Mouse (Mus musculus): ENCODE data around the gene Rmnd1. TPM values are rescaled to one million over a fixed set of nuclear protein-coding genes. Genes with fewer than 3 reads are reported as not detected.

The Rmnd1 gene
- total and polyA plus RNA-seq, 2 experiments from 2014 or later, result 23.2 to 24.6 TPM

- no peak for DNase-seq (ENCODE audit: low spot score)
- Histone ChIP-seq H3K9ac (replicated peaks; ENCODE audit: low read length, poor library complexity, severe bottlenecking) (no peak overlapping the region), H3K4me3 (ENCODE audit: low read depth, low read length) (no peak overlapping the region), H3K36me3 (ENCODE audit: insufficient read depth, low read length) (peaks cover 19% of the 10 kb centered on the region), H3K27ac (ENCODE audit: low read depth, low read length) (no peak overlapping the region), H3K27me3 (ENCODE audit: insufficient read depth, low read length) (no peaks in the 10 kb centered on the region), H3K4me2 (ENCODE audit: low read depth, low read length, poor library complexity, severe bottlenecking) (no peak overlapping the region), H3K9me3 (ENCODE audit: low read length) (no peaks in the 10 kb centered on the region), H3K4me1 (ENCODE audit: insufficient read depth, low read length) (no peaks in the 10 kb centered on the region)
- no peak for ATAC-seq (ENCODE audit: low FRiP score)
- TF ChIP-seq CTCF (IDR thresholded peaks at IDR 0.05), result no peak
- 84% methylated on average over 5 of the region's 5 CpGs for WGBS
These were observed 26.7 kb downstream of the Rmnd1 start for GRCm38 (mm10) chr10:4405511-4405910.

DNA sequence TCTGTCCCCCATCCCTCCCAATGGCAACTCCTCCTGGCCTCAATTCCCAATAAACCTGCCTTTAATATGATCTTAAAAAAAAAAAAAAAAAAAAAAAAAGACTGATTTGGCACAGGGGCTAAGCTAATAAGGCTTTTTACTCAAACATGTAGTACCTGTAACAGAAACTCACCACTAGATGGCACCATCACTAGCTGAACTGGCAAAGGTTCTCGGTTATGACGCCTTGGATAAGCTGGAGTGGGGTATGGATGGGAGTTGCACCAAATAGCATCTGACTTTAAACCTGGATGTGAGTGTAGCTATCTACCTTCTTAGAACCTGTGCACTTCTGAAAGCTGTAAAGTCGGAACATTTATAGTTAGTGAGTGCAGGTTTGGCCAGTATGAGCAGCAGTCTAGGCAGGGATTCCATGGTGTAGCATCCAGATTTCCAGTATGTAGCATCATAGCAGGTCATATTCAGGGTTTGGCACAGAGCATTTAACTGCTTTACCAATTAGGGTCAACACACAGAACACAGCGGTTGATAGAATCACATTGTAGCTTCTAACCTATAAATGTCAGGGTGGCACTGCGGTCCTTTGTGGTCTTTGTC lies 27.2 kb downstream of the Rmnd1 start:
- H3K4me2 ChIP-seq (ENCODE audit: low read depth, low read length, poor library complexity, severe bottlenecking), result no peak overlapping the region
- ATAC-seq (ENCODE audit: low FRiP score) (peak; percentile 65), DNase-seq (ENCODE audit: low spot score) (peak; percentile 92)
- no peak overlapping the region for H3K9ac ChIP-seq (replicated peaks; ENCODE audit: low read length, poor library complexity, severe bottlenecking)
- H3K27ac ChIP-seq (ENCODE audit: low read depth, low read length), result no peak overlapping the region; the same call in 1 of the 2 replicates
- peak; percentile 88 for TF ChIP-seq CTCF (IDR thresholded peaks at IDR 0.05)
- H3K27me3 ChIP-seq (ENCODE audit: insufficient read depth, low read length), result no peaks in the 10 kb centered on the region
- H3K4me1 ChIP-seq (ENCODE audit: insufficient read depth, low read length), result no peaks in the 10 kb centered on the region
- no peak overlapping the region for H3K4me3 ChIP-seq (ENCODE audit: low read depth, low read length)
- 53% methylated on average over 5 of the region's 5 CpGs for WGBS
- no peaks in the 10 kb centered on the region for H3K9me3 ChIP-seq (ENCODE audit: low read length)
- H3K36me3 ChIP-seq (ENCODE audit: insufficient read depth, low read length), result peaks cover 19% of the 10 kb centered on the region

DNA sequence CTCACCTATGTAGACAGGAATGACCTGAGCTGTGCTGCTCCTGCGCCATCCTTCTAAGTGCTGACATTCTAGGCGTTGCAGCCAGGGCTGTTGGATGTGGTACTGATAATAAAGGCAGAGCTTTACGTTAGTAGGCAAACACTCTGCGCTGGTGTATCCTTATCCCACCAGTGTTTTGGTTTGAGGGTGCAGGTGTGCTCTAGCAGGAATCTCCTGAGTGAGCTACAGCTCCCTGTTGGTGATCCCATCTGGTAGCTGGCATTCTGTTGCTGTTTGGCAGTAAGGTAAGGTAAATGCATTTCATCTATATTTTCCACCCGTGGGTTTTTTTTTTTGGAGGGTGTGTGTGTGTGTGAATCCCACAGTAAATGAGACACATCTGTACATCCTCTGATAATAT lies 34.1 kb downstream of the Rmnd1 start:
- no peak for TF ChIP-seq CTCF (IDR thresholded peaks at IDR 0.05)
- Histone ChIP-seq H3K36me3 (ENCODE audit: insufficient read depth, low read length) (peaks cover 8% of the 10 kb centered on the region; the same call in 1 of the 2 replicates), H3K9ac (replicated peaks; ENCODE audit: low read length, poor library complexity, severe bottlenecking) (no peak overlapping the region; the same call in 1 of the 2 replicates), H3K4me2 (ENCODE audit: low read depth, low read length, poor library complexity, severe bottlenecking) (no peak overlapping the region), H3K4me3 (ENCODE audit: low read depth, low read length) (no peak overlapping the region), H3K4me1 (ENCODE audit: insufficient read depth, low read length) (no peaks in the 10 kb centered on the region), H3K27ac (ENCODE audit: low read depth, low read length) (no peak overlapping the region), H3K9me3 (ENCODE audit: low read length) (no peaks in the 10 kb centered on the region), H3K27me3 (ENCODE audit: insufficient read depth, low read length) (no peaks in the 10 kb centered on the region)
- ATAC-seq (ENCODE audit: low FRiP score) (no peak), DNase-seq (ENCODE audit: low spot score) (no peak)
- 83% methylated on average over 5 of the region's 5 CpGs for WGBS

DNA sequence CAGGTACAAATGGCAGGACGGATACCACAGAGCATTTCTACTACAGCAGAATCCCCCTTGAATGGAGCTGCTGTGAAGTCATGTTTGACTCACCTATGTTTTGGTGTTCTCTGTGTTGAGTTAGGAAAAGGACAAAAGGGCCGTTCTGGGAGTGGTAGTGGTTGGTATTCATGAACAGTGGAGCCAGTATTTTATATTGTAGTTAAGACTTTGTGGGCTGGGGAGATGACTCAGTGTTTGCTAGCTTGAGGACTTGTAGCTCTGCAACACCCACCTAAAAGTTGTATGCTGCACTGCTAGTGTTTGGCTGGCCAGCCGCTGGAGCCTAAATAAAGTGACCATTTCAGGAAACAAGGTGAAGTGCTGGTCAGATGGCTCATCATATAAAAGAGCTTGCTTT lies 36.9 kb downstream of the Rmnd1 start:
- Histone ChIP-seq H3K36me3 (ENCODE audit: insufficient read depth, low read length) (0 out of 2 replicates have a peak, but pooled peaks cover 4% of the 10 kb centered on the region), H3K4me2 (ENCODE audit: low read depth, low read length, poor library complexity, severe bottlenecking) (no peak overlapping the region), H3K4me1 (ENCODE audit: insufficient read depth, low read length) (peaks cover 9% of the 10 kb centered on the region), H3K27me3 (ENCODE audit: insufficient read depth, low read length) (no peaks in the 10 kb centered on the region), H3K27ac (ENCODE audit: low read depth, low read length) (no peak overlapping the region), H3K9ac (replicated peaks; ENCODE audit: low read length, poor library complexity, severe bottlenecking) (no peak overlapping the region), H3K9me3 (ENCODE audit: low read length) (no peaks in the 10 kb centered on the region), H3K4me3 (ENCODE audit: low read depth, low read length) (no peak overlapping the region)
- ATAC-seq (ENCODE audit: low FRiP score) (no peak), DNase-seq (ENCODE audit: low spot score) (no peak)
- 95% methylated on average over 3 of the region's 3 CpGs for WGBS
- TF ChIP-seq CTCF (IDR thresholded peaks at IDR 0.05), result no peak

DNA sequence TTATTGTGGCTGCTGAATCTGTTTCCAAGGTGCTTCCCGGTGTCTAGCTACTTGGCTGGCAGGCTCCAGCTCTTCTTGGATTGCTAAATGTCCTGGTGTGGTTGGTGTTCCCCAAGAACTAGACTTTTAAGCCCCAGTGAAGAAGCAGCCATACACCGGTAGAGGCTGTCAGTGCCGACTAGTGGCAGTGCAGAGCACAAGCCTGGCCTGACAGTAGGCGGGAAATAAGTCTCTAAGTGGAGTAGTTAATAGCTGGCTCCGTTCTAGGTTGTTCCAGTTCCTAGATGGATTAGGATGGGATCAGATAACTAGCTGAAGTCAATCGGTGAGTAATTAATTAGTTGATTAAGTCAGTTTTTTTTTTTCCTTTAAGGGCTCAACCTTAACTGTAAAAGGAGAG lies 40.3 kb downstream of the Rmnd1 start:
- Histone ChIP-seq H3K27me3 (ENCODE audit: insufficient read depth, low read length) (no peaks in the 10 kb centered on the region), H3K9me3 (ENCODE audit: low read length) (no peaks in the 10 kb centered on the region), H3K4me3 (ENCODE audit: low read depth, low read length) (no peak overlapping the region), H3K4me1 (ENCODE audit: insufficient read depth, low read length) (peaks cover 21% of the 10 kb centered on the region), H3K9ac (replicated peaks; ENCODE audit: low read length, poor library complexity, severe bottlenecking) (no peak overlapping the region), H3K27ac (ENCODE audit: low read depth, low read length) (no peak overlapping the region), H3K36me3 (ENCODE audit: insufficient read depth, low read length) (0 out of 2 replicates have a peak, but pooled peaks cover 4% of the 10 kb centered on the region), H3K4me2 (ENCODE audit: low read depth, low read length, poor library complexity, severe bottlenecking) (no peak overlapping the region)
- 43% methylated on average over 6 of the region's 6 CpGs for WGBS
- ATAC-seq (ENCODE audit: low FRiP score) (no peak), DNase-seq (ENCODE audit: low spot score) (peak; percentile 45)
- TF ChIP-seq CTCF (IDR thresholded peaks at IDR 0.05), result peak; percentile 65

- H3K36me3 ChIP-seq (ENCODE audit: insufficient read depth, low read length), result 0 out of 2 replicates have a peak, but pooled peaks cover 4% of the 10 kb centered on the region
- no peak overlapping the region for H3K4me3 ChIP-seq (ENCODE audit: low read depth, low read length)
- 0 out of 2 replicates have a peak overlapping the region, but pooled peaks have one; percentile 6 for H3K4me2 ChIP-seq (ENCODE audit: low read depth, low read length, poor library complexity, severe bottlenecking)
- TF ChIP-seq CTCF (IDR thresholded peaks at IDR 0.05), result no peak
- no peak overlapping the region for H3K9ac ChIP-seq (replicated peaks; ENCODE audit: low read length, poor library complexity, severe bottlenecking)
- no peak for DNase-seq (ENCODE audit: low spot score)
- WGBS, result 65% methylated on average over 5 of the region's 5 CpGs
- H3K27me3 ChIP-seq (ENCODE audit: insufficient read depth, low read length), result no peaks in the 10 kb centered on the region
- no peak overlapping the region for H3K27ac ChIP-seq (ENCODE audit: low read depth, low read length)
- ATAC-seq (ENCODE audit: low FRiP score), result no peak
- peaks cover 21% of the 10 kb centered on the region for H3K4me1 ChIP-seq (ENCODE audit: insufficient read depth, low read length)
- H3K9me3 ChIP-seq (ENCODE audit: low read length), result no peaks in the 10 kb centered on the region
These were observed 41.1 kb downstream of the Rmnd1 start for GRCm38 (mm10) chr10:4391076-4391475.

Measured in midbrain, postnatal 0 days (tissue).